Mouse (Mus musculus): ENCODE measurements around the gene Sirt1. TPM values are rescaled to one million over a fixed set of nuclear protein-coding genes. Genes with fewer than 3 reads are reported as not detected.

Sirt1 gene
- total RNA-seq, 4 experiments from 2014 or later = 14.1 to 16.0 (median 15.3) TPM

- no peak for DNase-seq (ENCODE audit: low spot score in 2 of 2)
Observed at GRCm38 (mm10) chr10:63337326-63337725, 44.2 kb downstream of the Sirt1 start.

- no peak for DNase-seq (ENCODE audit: low spot score in 2 of 2)
Observed at GRCm38 (mm10) chr10:63336901-63337300, 44.6 kb downstream of the Sirt1 start.

DNA sequence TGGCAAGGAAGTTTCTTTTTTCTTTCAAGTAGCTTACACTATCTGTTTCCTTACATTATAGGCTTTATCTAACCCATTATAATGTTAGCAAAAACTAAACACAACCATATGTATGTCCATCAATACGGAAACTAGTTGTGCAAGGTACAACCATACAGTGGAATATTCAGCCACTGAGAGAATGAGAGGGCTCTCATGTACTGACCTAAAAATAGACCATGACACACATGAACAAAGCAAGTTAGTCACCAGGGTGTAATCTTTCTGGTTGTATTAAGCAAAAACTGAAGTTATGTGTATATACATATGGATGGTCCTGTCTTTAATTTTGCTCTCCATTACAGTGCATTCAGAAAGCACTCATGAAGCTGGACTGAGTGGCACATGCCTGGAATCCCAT, 54.4 kb downstream of the Sirt1 start:
- DNase-seq (ENCODE audit: low spot score in 2 of 2) = no peak

- DNase-seq (ENCODE audit: low spot score in 2 of 2) = no peak
Observed at GRCm38 (mm10) chr10:63313726-63314125, 67.8 kb downstream of the Sirt1 start.

DNA sequence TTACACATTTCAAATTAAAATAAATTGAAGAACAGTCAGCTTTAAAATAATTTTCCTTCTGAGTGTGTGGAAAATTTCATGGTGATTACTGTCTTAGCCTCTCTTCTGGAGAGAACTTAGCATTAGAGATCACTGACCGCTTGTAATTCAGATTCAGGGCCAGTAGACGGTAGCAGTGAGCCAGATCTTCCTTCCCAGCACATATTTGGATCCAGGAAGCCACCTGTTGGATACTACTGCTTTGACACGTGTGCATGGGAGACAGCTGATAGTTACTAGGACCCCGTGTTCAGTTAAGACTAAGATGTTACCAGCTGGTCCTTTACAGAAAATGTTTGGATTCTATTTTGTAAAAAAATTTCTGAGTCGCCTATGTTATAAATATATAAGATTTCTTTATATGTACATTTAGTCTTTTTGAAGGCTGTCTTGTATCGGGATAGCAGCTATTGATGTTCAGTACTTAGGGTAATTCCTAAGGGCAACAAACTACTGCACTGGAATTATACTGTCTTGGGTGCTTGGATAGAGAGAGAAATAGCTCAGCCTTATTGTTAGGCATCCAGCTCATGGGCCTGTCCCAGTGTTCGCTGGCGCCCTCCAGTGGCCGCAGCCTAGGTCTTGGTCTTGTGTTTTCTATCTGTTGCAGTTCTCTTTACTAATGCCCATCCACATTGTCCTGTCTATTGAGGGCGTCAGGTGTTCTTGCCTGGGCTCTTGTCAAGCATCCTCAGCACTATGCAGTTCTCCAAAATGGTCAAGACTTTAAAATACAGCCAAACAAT, 72.7 kb downstream of the Sirt1 start:
- DNase-seq (ENCODE audit: low spot score in 2 of 2) = peak; percentile 64 to 83

GRCm38 (mm10) chr10:63302356-63302755, 79.1 kb downstream of the Sirt1 start:
- DNase-seq (ENCODE audit: low spot score in 2 of 2) = no peak

DNA sequence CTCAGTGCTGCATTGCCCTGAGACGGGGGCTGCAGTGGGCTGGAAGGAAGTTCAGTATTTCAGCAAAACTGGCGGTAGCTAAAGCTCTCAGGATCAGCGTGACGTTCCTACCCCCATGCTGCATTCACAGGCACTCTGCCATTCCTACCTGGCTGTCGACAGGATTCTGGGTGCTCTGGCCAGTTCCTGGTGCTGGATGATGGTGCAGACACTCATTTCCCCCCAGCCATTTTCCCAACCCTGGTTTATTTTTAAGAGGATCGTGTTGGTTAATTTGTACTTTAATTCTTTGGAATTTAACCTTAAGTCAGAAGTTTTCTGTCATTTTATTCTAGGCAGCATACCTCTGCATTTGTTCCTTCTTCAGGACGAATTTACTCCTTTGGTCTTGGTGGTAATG, 98.7 kb downstream of the Sirt1 start:
- no peak for DNase-seq (ENCODE audit: low spot score in 2 of 2)

GRCm38 (mm10) chr10:63282417-63282816, 99.1 kb downstream of the Sirt1 start:
- DNase-seq (ENCODE audit: low spot score in 2 of 2) = no peak

DNA sequence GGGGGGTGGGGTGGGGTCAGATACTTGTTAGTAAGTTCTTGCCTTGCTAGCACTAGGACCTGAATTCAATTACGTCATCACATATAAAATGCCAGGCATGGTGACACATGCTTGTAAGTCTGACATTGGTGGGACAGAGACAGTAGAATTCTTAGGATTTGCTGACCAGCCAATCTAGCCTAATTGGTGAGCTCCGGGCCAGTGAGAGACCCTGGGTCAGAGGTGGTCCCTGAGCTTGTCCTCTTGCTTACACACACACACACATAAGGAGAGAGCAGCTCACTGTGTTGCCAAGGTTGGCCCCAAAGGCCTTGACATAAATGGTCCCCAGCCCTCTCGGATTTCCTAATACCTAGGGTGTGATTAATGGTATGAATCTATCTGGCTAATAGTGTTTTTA, 101.7 kb downstream of the Sirt1 start:
- DNase-seq (ENCODE audit: low spot score in 2 of 2) = no peak

- no peak for DNase-seq (ENCODE audit: low spot score in 2 of 2)
Observed at GRCm38 (mm10) chr10:63277010-63277409, 104.5 kb downstream of the Sirt1 start.

- DNase-seq (ENCODE audit: low spot score in 2 of 2) = no peak
Observed at GRCm38 (mm10) chr10:63272868-63273267, 108.6 kb downstream of the Sirt1 start.

DNA sequence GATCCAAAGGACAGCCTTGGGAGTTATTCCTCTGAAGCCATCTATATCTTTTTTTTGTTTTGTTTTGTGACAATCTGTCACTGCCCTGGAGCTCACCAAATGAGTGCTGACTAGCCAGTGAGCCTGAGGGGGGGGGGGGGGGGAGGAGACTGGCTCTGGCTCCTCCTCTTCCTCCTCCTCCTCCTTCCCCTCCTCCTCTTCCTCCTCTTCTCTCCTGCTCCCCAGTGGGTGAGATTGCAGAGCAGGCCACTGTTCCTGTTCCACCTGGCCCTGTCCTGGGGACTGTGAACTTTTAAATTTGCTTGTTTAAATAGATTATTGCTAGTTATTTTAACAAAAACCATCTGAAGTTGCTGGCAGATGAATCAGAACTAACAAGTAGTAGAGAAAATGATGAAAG, 109.1 kb downstream of the Sirt1 start:
- no peak for DNase-seq (ENCODE audit: low spot score in 2 of 2)

Other genes with a start within 250 kb of the Sirt1 start
- 1 to 10 TPM; 1.7 to 2.2 (median 2.0) TPM for gene Mypn, start 177.8 kb downstream of the Sirt1 start, total RNA-seq (2022)
- 10 to 100 TPM; 39.5 to 49.5 (median 40.2) TPM for gene Herc4, start 137.9 kb downstream of the Sirt1 start, total RNA-seq (2022)
- gene Dnajc12, start 739 bp upstream of the Sirt1 start, total RNA-seq (2022) = 10 to 100 TPM; 17.6 to 25.0 (median 24.7) TPM
- gene Gm7075, start 40.1 kb upstream of the Sirt1 start, total RNA-seq (2022) = not detected
- gene Ctnna3, start 48.4 kb upstream of the Sirt1 start, total RNA-seq (2022) = 1 to 10 TPM; 2.3 to 3.2 (median 3.1) TPM